Mouse (Mus musculus) kidney, adult 11 months (tissue): ENCODE measurements around the gene L1cam.

Experiments
- DNase-seq: peaks from one replicate; pipeline ENCODE4 v3.0.0; 2022

Gene L1cam

GRCm38 (mm10) chrX:73895719-73896118 is at the start of gene L1cam:
Gene L1cam (minus strand): TSS chrX:73896105.
- DNase-seq, result peak; percentile 50

- DNase-seq, result no peak
These were observed 46.4 kb upstream of the L1cam start for GRCm38 (mm10) chrX:73942294-73942693.

DNA sequence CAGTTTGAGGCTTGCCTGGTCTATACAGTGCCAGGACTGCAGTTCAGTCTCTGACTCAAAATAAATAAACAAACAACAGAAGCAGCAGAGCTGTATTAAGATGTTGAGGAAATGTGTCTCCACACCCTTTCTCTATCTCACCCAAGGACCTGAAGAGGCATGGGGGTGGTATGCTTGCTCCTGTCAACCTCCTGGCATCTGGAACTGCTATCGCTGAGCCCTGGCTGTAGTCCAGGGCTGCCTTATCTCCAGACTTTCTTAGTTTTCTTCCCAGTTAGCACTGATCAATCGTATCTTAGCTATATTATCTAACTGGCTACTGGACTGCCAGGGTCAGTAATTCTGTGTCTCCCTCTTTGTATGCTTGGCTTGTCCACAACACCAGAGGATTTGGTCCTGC is 46.0 kb upstream of the L1cam start:
- no peak for DNase-seq

- no peak for DNase-seq
These were observed 36.0 kb upstream of the L1cam start for GRCm38 (mm10) chrX:73931871-73932270.

GRCm38 (mm10) chrX:73930402-73931062 is 34.6 kb upstream of the L1cam start, which contains the start of gene Renbp:
Gene Renbp (minus strand): TSS chrX:73930850.
- DNase-seq, result peak; percentile 84

DNA sequence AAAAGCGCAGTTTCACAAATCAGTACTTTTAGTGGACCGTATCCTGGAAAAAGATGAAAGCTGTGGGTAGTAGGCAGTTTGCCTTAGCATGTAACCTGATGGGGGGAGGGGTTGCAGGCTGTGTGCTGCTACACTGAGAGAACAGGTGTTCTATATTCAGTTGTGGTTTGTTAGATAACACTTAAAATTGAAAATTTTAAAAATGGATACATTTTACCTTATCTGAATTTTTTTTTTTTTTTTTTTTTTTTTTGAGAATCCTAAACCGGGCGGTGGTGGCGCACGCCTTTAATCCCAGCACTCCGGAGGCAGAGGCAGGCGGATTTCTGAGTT is 26.6 kb upstream of the L1cam start:
- DNase-seq, result no peak

DNA sequence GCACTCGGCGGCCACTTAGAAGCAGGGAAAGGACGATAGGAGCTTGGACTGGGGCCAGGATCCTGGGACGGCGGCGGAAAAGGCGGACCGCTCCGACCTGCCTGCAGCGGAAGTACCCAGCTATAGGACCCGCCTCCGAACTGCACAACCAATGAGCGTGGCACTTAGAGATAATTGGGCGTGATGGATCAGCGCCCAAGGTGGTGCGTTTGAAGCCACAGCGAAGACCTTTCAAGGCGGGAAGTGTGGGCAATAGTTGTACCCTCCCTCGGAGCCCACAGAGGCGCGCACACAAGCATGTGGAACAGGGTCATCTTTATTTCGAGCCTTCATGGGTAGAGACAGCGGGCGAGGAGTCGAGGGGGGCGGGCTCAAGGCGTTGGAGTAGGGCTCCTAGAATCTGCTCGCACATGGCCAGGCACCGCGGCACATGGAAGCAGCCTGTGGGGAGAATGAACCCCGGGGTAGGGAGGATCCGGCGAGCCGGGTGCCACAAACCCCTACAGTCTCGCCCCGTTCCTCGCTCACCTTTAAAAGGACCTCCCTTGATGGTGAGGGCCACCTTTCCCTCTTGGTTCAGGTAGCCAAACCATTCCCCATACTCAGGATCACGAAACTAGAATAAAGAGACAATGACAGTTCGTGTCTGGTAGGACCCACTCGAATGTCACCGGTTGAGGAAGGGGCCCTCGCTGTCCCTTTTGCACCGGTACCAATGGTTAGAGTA is 26.1 kb upstream of the L1cam start, which contains the start of the genes Arhgap4 and Naa10:
Arhgap4 (minus strand) TSS at position 48 of the 727 bp plus-strand sequence.
Naa10 (minus strand) TSS at position 122 of the 727 bp plus-strand sequence.
- peak; percentile 89 for DNase-seq

GRCm38 (mm10) chrX:73921285-73921822 is 25.4 kb upstream of the L1cam start:
- no peak for DNase-seq

DNA sequence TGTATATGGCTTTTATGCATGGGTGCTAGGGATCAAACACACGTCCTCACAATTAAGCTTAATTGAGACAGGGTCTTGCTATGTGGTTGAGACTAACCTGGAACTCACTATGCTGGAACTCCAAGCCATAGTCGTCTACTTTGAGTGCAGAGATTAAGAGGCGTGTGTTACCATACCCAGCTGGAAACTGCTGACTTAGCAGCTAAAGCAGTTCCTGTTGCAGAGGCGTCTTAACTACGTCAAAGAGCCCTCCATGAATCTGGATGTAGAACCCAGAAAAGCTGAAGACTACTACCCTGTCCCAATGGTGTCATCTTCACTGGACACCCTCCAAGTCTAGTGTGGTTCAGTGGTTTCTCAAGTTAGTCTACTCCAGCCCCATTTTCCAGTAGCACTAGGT is 22.7 kb upstream of the L1cam start:
- DNase-seq, result no peak

GRCm38 (mm10) chrX:73916945-73917344 is 21.0 kb upstream of the L1cam start:
- DNase-seq, result no peak

- peak; percentile 96 for DNase-seq
These were observed 19.2 kb upstream of the L1cam start for GRCm38 (mm10) chrX:73914827-73915703.

DNA sequence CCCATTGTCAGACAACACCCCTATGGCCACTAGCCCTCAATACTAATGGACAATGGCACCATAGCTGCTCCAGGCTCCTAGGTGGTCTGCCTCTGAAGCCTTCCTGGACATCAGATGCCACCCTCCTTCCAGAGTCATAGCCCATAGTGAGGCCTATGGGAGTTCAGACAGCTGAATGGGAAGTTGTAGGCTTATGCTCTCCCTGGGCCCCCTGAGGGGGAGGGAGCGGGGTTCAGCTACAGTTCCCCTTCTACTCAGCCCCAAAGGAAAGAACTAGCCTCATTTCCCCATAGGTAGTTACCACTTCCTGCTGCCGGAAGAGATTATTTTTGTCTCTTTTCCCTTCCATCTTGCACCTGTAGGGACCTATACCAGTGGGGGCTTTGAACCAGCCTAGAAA is 15.7 kb upstream of the L1cam start:
- DNase-seq, result no peak

DNA sequence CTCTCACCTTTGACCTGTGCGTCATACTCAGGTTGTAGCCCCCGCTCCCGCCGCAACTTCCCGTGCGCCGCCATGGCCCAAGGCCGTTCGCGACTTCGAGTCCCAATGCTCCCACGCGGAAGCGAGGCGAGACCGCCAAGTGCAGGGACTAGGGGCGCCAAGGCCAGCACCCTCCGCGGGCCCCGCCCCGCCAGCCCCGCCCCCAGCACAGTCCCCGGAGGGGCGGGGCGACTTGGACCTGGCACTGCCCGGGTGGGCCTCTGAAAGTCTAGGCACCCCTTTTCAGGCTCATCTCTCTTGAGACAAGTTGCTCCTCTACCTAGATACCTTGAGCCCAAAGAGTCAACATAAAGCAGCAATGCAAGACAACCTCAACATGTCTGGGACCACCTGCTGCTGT is 15.3 kb upstream of the L1cam start:
- no peak for DNase-seq

- no peak for DNase-seq
These were observed 14.5 kb upstream of the L1cam start for GRCm38 (mm10) chrX:73910451-73910850.

- DNase-seq, result no peak
These were observed 14.1 kb upstream of the L1cam start for GRCm38 (mm10) chrX:73910049-73910448.

GRCm38 (mm10) chrX:73897959-73898358 is 2.1 kb upstream of the L1cam start:
- no peak for DNase-seq

- no peak for DNase-seq
These were observed 3.1 kb downstream of the L1cam start for GRCm38 (mm10) chrX:73892833-73893232.

GRCm38 (mm10) chrX:73891551-73892152 is 4.3 kb downstream of the L1cam start, which contains the start of gene Avpr2:
Gene Avpr2 (plus strand): TSS chrX:73892102.
- DNase-seq, result peak; percentile 54

GRCm38 (mm10) chrX:73881463-73881862 is 14.4 kb downstream of the L1cam start:
- peak; percentile 74 for DNase-seq

- peak; percentile 17 for DNase-seq
These were observed 14.9 kb downstream of the L1cam start for GRCm38 (mm10) chrX:73881036-73881427.

GRCm38 (mm10) chrX:73880194-73881035 is 15.5 kb downstream of the L1cam start:
- peak; percentile 53 for DNase-seq

GRCm38 (mm10) chrX:73877014-73877413 is 18.9 kb downstream of the L1cam start:
- DNase-seq, result no peak
